Mouse (Mus musculus): ENCODE measurements around the gene R3hdm4. TPM values are rescaled to one million over a fixed set of nuclear protein-coding genes. Genes with fewer than 3 reads are reported as not detected.

R3hdm4 gene
- total and polyA plus RNA-seq, 3 experiments = 10.5 to 59.4 (median 22.3) TPM

DNA sequence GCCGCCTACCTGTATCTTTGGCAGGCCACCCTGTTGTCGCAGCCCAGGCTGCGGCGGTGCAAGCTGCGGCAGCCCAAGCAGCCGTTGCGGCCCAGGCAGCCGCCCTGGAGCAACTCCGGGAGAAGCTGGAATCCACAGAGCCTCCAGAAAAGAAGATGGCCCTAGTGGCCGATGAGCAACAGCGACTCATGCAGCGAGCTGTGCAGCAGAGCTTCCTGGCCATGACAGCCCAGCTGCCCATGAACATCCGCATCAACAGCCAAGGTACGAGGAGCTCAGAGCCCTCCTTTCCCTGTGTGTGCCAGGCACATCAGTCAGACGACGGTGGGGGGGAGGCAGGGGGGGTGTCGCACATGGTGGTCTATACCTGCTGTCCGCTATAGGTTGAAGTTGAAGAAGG, 29.7 kb upstream of the R3hdm4 start:
- no peak overlapping the region for H3K4me3 ChIP-seq (replicated peaks in 1 of 3; ENCODE audit: low read depth in 2 of 3, low read length in 2 of 3, poor library complexity in 1 of 3)
- dilution Hi-C loops (cut with MboI; ENCODE audit: extremely low pct_ligation_motif_present, extremely low pct_unique_long_range_greater_than_20kb, low sequenced_read_pairs) = no loop called here
- DNase-seq (ENCODE audit: extremely low read depth) = no peak
- no peak overlapping the region for H3K9ac ChIP-seq (ENCODE audit: insufficient read depth, low read depth)
- no peaks in the 10 kb centered on the region for H3K9me3 ChIP-seq (replicated peaks; ENCODE audit: low read length)
- in situ Hi-C loops (cut with MboI; ENCODE audit: low pct_ligation_motif_present, low pct_unique_long_range_greater_than_20kb, low sequenced_read_pairs) = no loop called here
- H3K4me2 ChIP-seq (ENCODE audit: insufficient read depth, low read depth, poor library complexity, severe bottlenecking) = no peak overlapping the region
- no peak overlapping the region for H3K27ac ChIP-seq (ENCODE audit: insufficient read depth, low read depth)
- peaks cover 25 to 64% of the 10 kb centered on the region in 2 experiments for H3K4me1 ChIP-seq (ENCODE audit: control insufficient read depth in 1 of 2, insufficient read depth in 2 of 2)
- peaks cover 17% of the 10 kb centered on the region; the same call in 1 of the 2 replicates for H3K79me2 ChIP-seq (replicated peaks; ENCODE audit: control insufficient read depth, extremely low read depth, insufficient read depth, poor library complexity, severe bottlenecking)
- H3K27me3 ChIP-seq (replicated peaks) = no peaks in the 10 kb centered on the region
- TF ChIP-seq E2F4 (IDR thresholded peaks at IDR 0.05; ENCODE audit: insufficient replicate concordance, low read depth, low read length) (no peak), MEF2A (IDR thresholded peaks at IDR 0.05; ENCODE audit: borderline replicate concordance, low read depth, low read length) (no peak), MAFK (IDR thresholded peaks at IDR 0.05; ENCODE audit: insufficient replicate concordance, low read length) (no peak), GABPA (IDR thresholded peaks at IDR 0.05; ENCODE audit: insufficient replicate concordance, low read depth, low read length) (no peak), MYC (IDR thresholded peaks at IDR 0.05; ENCODE audit: low read depth, low read length) (no peak), UBTF (IDR thresholded peaks at IDR 0.05; ENCODE audit: low read depth, low read length) (no peak), EP300 (IDR thresholded peaks at IDR 0.05; ENCODE audit: low read length) (no peak), IRF4 (IDR thresholded peaks at IDR 0.05; ENCODE audit: low read depth, low read length) (no peak), ZC3H11A (IDR thresholded peaks at IDR 0.05; ENCODE audit: low read depth, low read length) (no peak), CHD2 (IDR thresholded peaks at IDR 0.05; ENCODE audit: low read length) (no peak), TCF12 (IDR thresholded peaks at IDR 0.05; ENCODE audit: low read depth, low read length) (no peak)
- peaks cover 66 to 83% of the 10 kb centered on the region in 2 experiments for H3K36me3 ChIP-seq (replicated peaks in 1 of 2; ENCODE audit: control insufficient read depth in 1 of 2, insufficient read depth in 1 of 2, low read length in 1 of 2)

GRCm38 (mm10) chr10:79949873-79950272, 28.9 kb upstream of the R3hdm4 start:
- Histone ChIP-seq H3K79me2 (replicated peaks; ENCODE audit: control insufficient read depth, extremely low read depth, insufficient read depth, poor library complexity, severe bottlenecking) (peaks cover 24% of the 10 kb centered on the region), H3K9me3 (replicated peaks; ENCODE audit: low read length) (no peaks in the 10 kb centered on the region), H3K4me1 (ENCODE audit: control insufficient read depth in 1 of 2, insufficient read depth in 2 of 2) (peaks cover 25 to 64% of the 10 kb centered on the region in 2 experiments), H3K4me3 (replicated peaks in 1 of 3; ENCODE audit: low read depth in 2 of 3, low read length in 2 of 3, poor library complexity in 1 of 3) (no peak overlapping the region), H3K27me3 (replicated peaks) (no peaks in the 10 kb centered on the region), H3K36me3 (replicated peaks in 1 of 2; ENCODE audit: control insufficient read depth in 1 of 2, insufficient read depth in 1 of 2, low read length in 1 of 2) (peaks cover 73 to 91% of the 10 kb centered on the region in 2 experiments), H3K27ac (ENCODE audit: insufficient read depth, low read depth) (no peak overlapping the region), H3K9ac (ENCODE audit: insufficient read depth, low read depth) (no peak overlapping the region), H3K4me2 (ENCODE audit: insufficient read depth, low read depth, poor library complexity, severe bottlenecking) (no peak overlapping the region)
- peak; percentile 38 for TF ChIP-seq POLR2A (IDR thresholded peaks at IDR 0.05; ENCODE audit: low read depth, low read length)
- no peak for TF ChIP-seq ELF1 (IDR thresholded peaks at IDR 0.05; ENCODE audit: low read depth, low read length)
- dilution Hi-C loops (cut with MboI; ENCODE audit: extremely low pct_ligation_motif_present, extremely low pct_unique_long_range_greater_than_20kb, low sequenced_read_pairs) = no loop called here
- in situ Hi-C loops (cut with MboI; ENCODE audit: low pct_ligation_motif_present, low pct_unique_long_range_greater_than_20kb, low sequenced_read_pairs) = no loop called here
- DNase-seq (ENCODE audit: extremely low read depth) = no peak

DNA sequence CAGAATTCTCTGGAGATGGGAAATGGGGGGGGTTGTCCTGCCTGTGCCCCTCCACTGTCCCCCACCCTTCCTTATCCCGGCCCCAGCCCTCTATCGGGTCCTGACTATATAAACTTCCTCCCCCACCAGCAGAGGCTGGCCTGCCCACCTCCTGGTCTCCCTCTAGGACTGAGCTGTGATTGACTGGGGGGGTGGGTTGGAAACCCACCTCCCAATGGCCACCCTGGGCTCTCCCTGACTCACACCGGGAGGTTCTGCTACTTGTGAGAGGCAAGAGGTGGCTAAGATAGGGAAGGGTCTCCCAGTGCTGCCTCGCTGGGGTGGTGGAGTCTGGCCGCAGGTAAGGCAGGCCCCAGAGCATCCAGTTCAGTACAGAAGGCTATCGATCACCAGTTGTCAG, 26.5 kb upstream of the R3hdm4 start:
- dilution Hi-C loops (cut with MboI; ENCODE audit: extremely low pct_ligation_motif_present, extremely low pct_unique_long_range_greater_than_20kb, low sequenced_read_pairs) (no loop called here), in situ Hi-C loops (cut with MboI; ENCODE audit: low pct_ligation_motif_present, low pct_unique_long_range_greater_than_20kb, low sequenced_read_pairs) (no loop called here)
- Histone ChIP-seq H3K79me2 (replicated peaks; ENCODE audit: control insufficient read depth, extremely low read depth, insufficient read depth, poor library complexity, severe bottlenecking) (peaks cover 43% of the 10 kb centered on the region), H3K27me3 (replicated peaks) (no peaks in the 10 kb centered on the region), H3K4me1 (ENCODE audit: control insufficient read depth in 1 of 2, insufficient read depth in 2 of 2) (peaks cover 33 to 65% of the 10 kb centered on the region in 2 experiments), H3K9ac (ENCODE audit: insufficient read depth, low read depth) (no peak overlapping the region), H3K4me2 (ENCODE audit: insufficient read depth, low read depth, poor library complexity, severe bottlenecking) (no peak overlapping the region), H3K4me3 (replicated peaks in 1 of 3; ENCODE audit: low read depth in 2 of 3, low read length in 2 of 3, poor library complexity in 1 of 3) (no peak overlapping the region), H3K27ac (ENCODE audit: insufficient read depth, low read depth) (peak overlapping the region; percentile 18; the same call in 1 of the 2 replicates), H3K36me3 (replicated peaks in 1 of 2; ENCODE audit: control insufficient read depth in 1 of 2, insufficient read depth in 1 of 2, low read length in 1 of 2) (peaks cover 61 to 91% of the 10 kb centered on the region in 2 experiments), H3K9me3 (replicated peaks; ENCODE audit: low read length) (no peaks in the 10 kb centered on the region)
- TF ChIP-seq POLR2A (IDR thresholded peaks at IDR 0.05; ENCODE audit: low read depth, low read length) (0 out of 2 replicates have a peak, but pooled peaks have one; percentile 2), CHD2 (IDR thresholded peaks at IDR 0.05; ENCODE audit: low read length) (no peak), PAX5 (IDR thresholded peaks at IDR 0.05; ENCODE audit: low read length) (no peak), KAT2A (IDR thresholded peaks at IDR 0.05; ENCODE audit: insufficient replicate concordance, low read length) (no peak), HCFC1 (IDR thresholded peaks at IDR 0.05; ENCODE audit: low read depth, low read length) (no peak), E2F4 (IDR thresholded peaks at IDR 0.05; ENCODE audit: insufficient replicate concordance, low read depth, low read length) (no peak)
- no peak for DNase-seq (ENCODE audit: extremely low read depth)

All from CH12.LX (cell line).